Mouse (Mus musculus) left cerebral cortex, postnatal 25 days (tissue): ENCODE data around the gene Srbd1. TPM values are rescaled to one million over a fixed set of nuclear protein-coding genes. Genes with fewer than 3 reads are reported as not detected.

Experiments used
- DNase-seq, 2 experiments: peaks; one replicate each; pipeline ENCODE4 v3.0.0; 2022; ENCODE audit warnings: low spot score in 2 of 2, mixed read lengths in 1 of 2
- intact Hi-C: fragments of 180-260 bp; cut with DNase I; formaldehyde crosslinking; loops from one replicate; pipeline ENCODE4 v1.15.1; 2025
- total RNA-seq, 2 experiments: library from RNA; stranded (reverse); gene quantifications; 2 replicates each; pipeline ENCODE4 v1.2.3; 2021

Gene Srbd1
- total RNA-seq, 2 experiments from 2014 or later = 14.8 to 15.5 TPM

DNA sequence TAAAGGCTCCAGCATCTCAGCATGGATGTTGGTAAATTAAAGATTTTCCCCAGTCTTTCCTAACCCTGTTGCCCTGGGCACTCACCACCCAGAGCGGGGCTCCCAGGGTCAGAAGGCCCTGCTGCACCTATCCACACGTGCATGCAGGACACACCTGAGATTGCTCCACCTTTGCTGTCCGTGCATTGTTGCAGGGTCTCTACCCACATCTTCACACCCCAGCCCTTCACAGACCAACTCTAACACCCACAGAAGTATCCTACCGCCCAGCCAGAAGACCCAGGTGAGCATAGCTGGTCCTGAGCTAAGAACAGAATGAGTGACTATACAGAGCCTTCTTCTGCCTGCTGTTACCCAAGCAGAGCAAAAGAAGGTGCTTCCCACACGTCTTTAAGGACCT lies 201.9 kb downstream of the Srbd1 start:
- DNase-seq = no peak
- intact Hi-C loops = no loop called here

DNA sequence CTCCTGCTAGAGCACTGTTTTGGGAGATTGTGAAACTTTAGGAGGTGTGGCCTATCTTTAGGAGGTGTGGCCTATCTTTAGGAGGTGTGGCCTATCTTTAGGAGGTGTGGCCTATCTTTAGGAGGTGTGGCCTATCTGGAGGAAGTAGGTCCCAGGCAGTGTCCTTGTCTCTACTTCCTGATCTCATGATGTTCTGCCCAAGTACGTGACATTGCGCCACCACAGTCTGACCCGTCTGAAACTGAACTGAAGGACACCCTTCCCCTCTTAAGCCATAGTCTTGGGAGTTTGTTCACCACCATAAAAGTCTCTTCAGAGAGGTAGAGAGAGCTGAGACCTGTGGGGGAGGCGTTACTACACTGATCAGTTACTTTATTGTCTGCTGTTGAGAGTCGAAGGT lies 202.9 kb downstream of the Srbd1 start:
- intact Hi-C loops = no loop called here
- DNase-seq = no peak

DNA sequence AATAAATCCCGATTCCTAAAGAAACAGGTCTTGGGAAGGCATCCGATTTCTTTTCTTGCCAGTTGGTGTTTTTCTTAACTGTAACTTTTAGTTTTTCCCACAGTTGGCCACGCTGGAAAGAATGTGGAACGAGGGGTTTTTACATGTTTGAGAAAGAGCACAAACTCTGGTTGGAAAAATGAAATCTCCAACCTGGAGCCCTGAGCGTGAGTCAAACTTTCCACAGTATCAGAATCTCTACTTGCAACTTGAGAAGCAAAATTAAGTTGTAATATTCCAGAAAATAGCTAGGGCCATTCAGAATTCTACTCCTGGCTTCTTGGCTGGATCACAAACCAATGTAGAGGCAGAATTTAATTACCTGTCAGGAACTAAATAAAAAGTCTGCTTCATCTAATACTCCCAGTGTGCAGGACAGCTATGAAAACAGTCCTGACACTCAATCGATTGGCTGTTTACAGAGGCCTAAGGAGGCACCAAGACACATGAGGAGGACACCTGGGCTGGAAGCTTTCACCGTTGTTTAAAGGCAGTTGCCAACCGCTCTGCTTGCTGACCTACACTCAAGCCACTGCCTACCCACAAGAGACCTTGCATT lies 203.7 kb downstream of the Srbd1 start:
- intact Hi-C loops = no loop called here

DNA sequence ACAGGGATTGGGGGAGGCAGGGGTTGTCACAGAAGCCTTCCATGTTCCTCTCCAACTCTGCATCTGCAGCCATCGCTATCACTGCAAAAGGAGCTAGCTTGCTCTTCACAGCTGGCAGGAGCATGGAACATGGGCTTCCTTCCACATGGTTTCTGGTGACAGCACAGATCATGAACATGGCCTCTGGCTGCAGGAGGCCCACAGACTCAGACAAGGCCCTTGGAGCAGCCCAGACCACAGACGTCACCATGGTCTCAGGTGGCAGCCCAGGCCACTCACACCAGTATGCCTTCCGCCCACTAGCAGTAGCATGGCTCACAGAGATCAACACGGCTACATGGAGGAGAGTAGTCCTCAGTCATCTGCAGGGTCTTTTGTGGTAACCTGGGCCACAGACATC lies 207.8 kb downstream of the Srbd1 start:
- DNase-seq = no peak
- intact Hi-C loops = no loop called here

More for the DNA sequence above, 203.7 kb downstream of the Srbd1 start:
- no peak for DNase-seq

DNA sequence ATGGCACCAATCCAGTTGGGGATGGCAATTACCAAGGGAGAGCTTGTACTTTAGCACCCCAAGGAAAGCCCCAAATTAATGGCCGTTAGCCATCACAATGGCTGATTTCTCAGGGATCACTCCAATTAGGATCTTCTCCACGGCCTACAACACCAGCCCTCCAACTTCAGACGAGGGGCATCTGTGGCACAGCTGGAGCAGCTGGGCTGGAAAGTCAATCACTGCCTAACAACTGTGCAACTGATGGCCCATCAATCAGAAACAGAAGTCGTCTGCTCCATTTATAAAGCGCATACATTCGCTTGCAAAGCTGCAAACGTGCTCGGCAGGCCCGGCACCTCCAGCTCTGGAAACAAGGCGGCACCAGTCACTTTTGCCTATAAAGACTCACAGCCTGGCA lies 209.7 kb downstream of the Srbd1 start:
- intact Hi-C loops = no loop called here

More for the DNA sequence above, 209.7 kb downstream of the Srbd1 start:
- no peak for DNase-seq

Other genes starting within 250 kb of the Srbd1 start
- 100 to 1,000 TPM; 269 to 275 TPM for gene Prkce, start 22.6 kb upstream of the Srbd1 start, total RNA-seq